Mouse (Mus musculus) myocyte (in vitro differentiated cells): ENCODE data around the gene Mtmr10. TPM values are rescaled to one million over a fixed set of nuclear protein-coding genes. Genes with fewer than 3 reads are reported as not detected.
A peak's percentile ranks its signal among the peaks of the same experiment; 100 is the strongest.

Source experiments
- H3K27me3 ChIP-seq: one replicate; pipeline ENCODE4 v1.6.1; 2011; ENCODE audit not compliant: control insufficient read depth, insufficient read depth, insufficient read length
- H3K36me3 ChIP-seq: one replicate; pipeline ENCODE4 v1.6.1; 2011; ENCODE audit not compliant: control insufficient read depth, insufficient read depth
- H3K4me2 ChIP-seq: one replicate; pipeline ENCODE4 v1.6.1; 2011; ENCODE audit warnings: low read depth, control low read depth
- H3K4me3 ChIP-seq: one replicate; pipeline ENCODE4 v1.5.1; 2011; ENCODE audit warnings: mild to moderate bottlenecking, control low read depth, moderate library complexity
- H3K79me2 ChIP-seq: one replicate; pipeline ENCODE4 v1.6.1; 2011; ENCODE audit not compliant: control insufficient read depth, insufficient read depth
- H3ac ChIP-seq: one replicate; pipeline ENCODE4 v1.6.1; 2011; ENCODE audit not compliant: control insufficient read depth, insufficient read length
- CEBPB ChIP-seq: IDR thresholded peaks from 2 replicates; pipeline ENCODE4 v1.6.1; 2011; ENCODE audit warnings: mild to moderate bottlenecking, moderate library complexity; ENCODE audit not compliant: poor library complexity, insufficient read depth, severe bottlenecking
- E2F4 ChIP-seq: IDR thresholded peaks from one replicate; pipeline ENCODE4 v1.6.1; 2011; ENCODE audit warnings: mild to moderate bottlenecking, control low read depth, moderate library complexity; ENCODE audit not compliant: insufficient read depth
- MAX ChIP-seq: IDR thresholded peaks from one replicate; pipeline ENCODE4 v1.6.1; 2011; ENCODE audit warnings: low read depth, mild to moderate bottlenecking, control low read depth
- MYOD1 ChIP-seq, 3 experiments: IDR thresholded peaks; one replicate each; pipeline ENCODE4 v1.6.1; 2011; ENCODE audit warnings: control low read depth in 2 of 3, low read depth in 2 of 3, mild to moderate bottlenecking in 2 of 3, moderate library complexity in 1 of 3; ENCODE audit not compliant: insufficient read length in 2 of 3, control insufficient read depth in 1 of 3
- MYOG ChIP-seq, 3 experiments: IDR thresholded peaks; one replicate each; pipeline ENCODE4 v1.6.1; 2011; ENCODE audit warnings: control low read depth in 2 of 3, low read depth in 2 of 3, mild to moderate bottlenecking in 2 of 3; ENCODE audit not compliant: insufficient read length in 2 of 3, control insufficient read depth in 1 of 3, insufficient read depth in 1 of 3
- POLR2A ChIP-seq: IDR thresholded peaks from one replicate; pipeline ENCODE4 v1.6.1; 2011; ENCODE audit warnings: low read depth, mild to moderate bottlenecking, control low read depth, moderate library complexity; ENCODE audit not compliant: insufficient read length
- POLR2AphosphoS2 ChIP-seq: IDR thresholded peaks from one replicate; pipeline ENCODE4 v1.6.1; 2011; ENCODE audit warnings: low read depth, control low read depth; ENCODE audit not compliant: insufficient read length
- REST ChIP-seq: IDR thresholded peaks from one replicate; pipeline ENCODE4 v1.6.1; 2011; ENCODE audit warnings: mild to moderate bottlenecking, control low read depth, moderate library complexity; ENCODE audit not compliant: insufficient read depth, insufficient read length
- SRF ChIP-seq: IDR thresholded peaks from one replicate; pipeline ENCODE4 v1.6.1; 2011; ENCODE audit warnings: low read depth; ENCODE audit not compliant: control insufficient read depth, insufficient read length
- TCF12 ChIP-seq: IDR thresholded peaks from one replicate; pipeline ENCODE4 v1.6.1; 2011; ENCODE audit warnings: mild to moderate bottlenecking, control low read depth; ENCODE audit not compliant: poor library complexity, insufficient read depth, severe bottlenecking
- TCF3 ChIP-seq: IDR thresholded peaks from one replicate; pipeline ENCODE4 v1.6.1; 2011; ENCODE audit warnings: low read depth, control low read depth; ENCODE audit not compliant: insufficient read length
- USF1 ChIP-seq: IDR thresholded peaks from one replicate; pipeline ENCODE4 v1.6.1; 2011; ENCODE audit warnings: low read depth, mild to moderate bottlenecking, control low read depth, moderate library complexity
- polyA plus RNA-seq: library from polyadenylated mRNA; unstranded; fragments of >200 nt; fragmentation: generic; extraction: Trizol; gene quantifications from one replicate; pipeline ENCODE4 v1.2.1, GENCODE M21; 2012; ENCODE audit warnings: missing spikeins

Mtmr10 gene
- polyA plus RNA-seq, 1 experiment = 5.6 TPM

GRCm38 (mm10) chr7:64327486-64327885 is 40.0 kb downstream of the Mtmr10 start:
- Histone ChIP-seq H3K4me3 (no peak overlapping the region), H3K27me3 (no peaks in the 10 kb centered on the region), H3K4me2 (no peak overlapping the region), H3ac (no peak overlapping the region), H3K36me3 (peaks cover 50% of the 10 kb centered on the region), H3K79me2 (no peaks in the 10 kb centered on the region)
- TF ChIP-seq SRF (no peak), TCF3 (no peak), MYOG (IDR thresholded peaks at IDR 0.05; ENCODE audit: control insufficient read depth in 1 of 3, insufficient read depth in 1 of 3, insufficient read length in 2 of 3, low read depth in 2 of 3) (no peak), POLR2A (no peak), USF1 (no peak), MYOD1 (IDR thresholded peaks at IDR 0.05; ENCODE audit: control insufficient read depth in 1 of 3, insufficient read length in 2 of 3, low read depth in 2 of 3) (no peak), TCF12 (no peak), POLR2AphosphoS2 (no peak), REST (no peak), MAX (no peak)

GRCm38 (mm10) chr7:64331309-64331708 is 43.9 kb downstream of the Mtmr10 start:
- H3K4me2 ChIP-seq = no peak overlapping the region
- H3K36me3 ChIP-seq = peaks cover 40% of the 10 kb centered on the region
- peak in 2 of 3 experiments; percentile 48 to 54 for TF ChIP-seq MYOD1 (IDR thresholded peaks at IDR 0.05; ENCODE audit: control insufficient read depth in 1 of 3, insufficient read length in 2 of 3, low read depth in 2 of 3)
- TF ChIP-seq MYOG (IDR thresholded peaks at IDR 0.05; ENCODE audit: control insufficient read depth in 1 of 3, insufficient read depth in 1 of 3, insufficient read length in 2 of 3, low read depth in 2 of 3) = no peak

GRCm38 (mm10) chr7:64332686-64333085 is 45.2 kb downstream of the Mtmr10 start:
- Histone ChIP-seq H3K4me2 (no peak overlapping the region), H3K79me2 (no peaks in the 10 kb centered on the region), H3K4me3 (no peak overlapping the region), H3ac (no peak overlapping the region), H3K36me3 (peaks cover 36% of the 10 kb centered on the region), H3K27me3 (no peaks in the 10 kb centered on the region)
- TF ChIP-seq MYOG (IDR thresholded peaks at IDR 0.05; ENCODE audit: control insufficient read depth in 1 of 3, insufficient read depth in 1 of 3, insufficient read length in 2 of 3, low read depth in 2 of 3) = peak in 2 of 3 experiments; percentile 9
- TF ChIP-seq POLR2AphosphoS2 = no peak
- no peak for TF ChIP-seq SRF

More at GRCm38 (mm10) chr7:64331309-64331708, 43.9 kb downstream of the Mtmr10 start:
- no peak overlapping the region for H3K4me3 ChIP-seq
- H3K79me2 ChIP-seq = no peaks in the 10 kb centered on the region
- H3ac ChIP-seq = no peak overlapping the region
- H3K27me3 ChIP-seq = no peaks in the 10 kb centered on the region

- Histone ChIP-seq H3K79me2 (no peaks in the 10 kb centered on the region), H3K36me3 (peaks cover 4% of the 10 kb centered on the region), H3K4me3 (no peak overlapping the region), H3K4me2 (no peak overlapping the region), H3ac (no peak overlapping the region), H3K27me3 (no peaks in the 10 kb centered on the region)
- TF ChIP-seq USF1 (no peak), SRF (no peak), MYOG (IDR thresholded peaks at IDR 0.05; ENCODE audit: control insufficient read depth in 1 of 3, insufficient read depth in 1 of 3, insufficient read length in 2 of 3, low read depth in 2 of 3) (no peak), TCF12 (no peak), MYOD1 (IDR thresholded peaks at IDR 0.05; ENCODE audit: control insufficient read depth in 1 of 3, insufficient read length in 2 of 3, low read depth in 2 of 3) (no peak), TCF3 (no peak), CEBPB (no peak), E2F4 (no peak), POLR2A (no peak), REST (no peak), POLR2AphosphoS2 (no peak), MAX (no peak)
Measured at GRCm38 (mm10) chr7:64347813-64348212, 60.4 kb downstream of the Mtmr10 start.

GRCm38 (mm10) chr7:64349147-64349861 is 61.9 kb downstream of the Mtmr10 start:
- Histone ChIP-seq H3K27me3 (no peaks in the 10 kb centered on the region), H3K36me3 (no peaks in the 10 kb centered on the region)

More at GRCm38 (mm10) chr7:64349147-64349861, 61.9 kb downstream of the Mtmr10 start:
- Histone ChIP-seq H3ac (no peak overlapping the region), H3K4me2 (no peak overlapping the region), H3K4me3 (no peak overlapping the region), H3K79me2 (no peaks in the 10 kb centered on the region)
- TF ChIP-seq USF1 (no peak), REST (no peak), CEBPB (no peak), E2F4 (no peak)
